ENCODE assay signal across 8 mouse cellular contexts in the genomic region with DNA sequence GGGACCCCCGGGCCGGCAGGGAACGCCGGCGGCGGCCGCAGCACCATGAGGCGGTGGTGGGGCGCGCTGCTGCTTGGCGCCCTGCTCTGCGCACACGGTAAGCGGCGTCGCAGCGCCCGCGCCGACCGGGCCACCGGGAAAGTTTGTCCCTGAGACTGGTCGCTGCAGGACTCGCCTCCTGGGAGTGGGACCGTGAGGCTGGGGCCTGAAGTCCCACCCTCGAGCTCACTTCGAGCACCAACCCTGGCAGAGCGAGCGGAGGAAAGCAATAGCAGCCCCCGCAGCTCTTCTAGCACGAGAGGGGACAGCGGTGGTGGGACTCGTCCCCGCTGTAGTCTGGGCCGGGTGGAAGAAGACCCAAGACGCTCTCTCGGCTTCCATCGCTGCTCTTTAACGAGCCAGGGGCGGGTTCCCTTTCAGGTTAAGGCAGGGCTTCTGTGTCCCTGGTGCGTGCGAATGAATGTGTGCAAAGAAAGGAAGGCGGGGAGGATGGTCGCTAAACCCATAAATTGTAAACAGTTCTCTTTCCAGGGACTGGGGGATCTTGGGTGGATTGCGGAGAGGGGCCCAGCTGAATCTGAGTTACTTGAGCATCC. TPM values are rescaled to one million over a fixed set of nuclear protein-coding genes. Genes with fewer than 3 reads are reported as not detected.
A peak's percentile ranks its signal among the peaks of the same experiment; 100 is the strongest.
DNase-seq lines count a peak whose midpoint lies in the region; ATAC-seq and TF ChIP-seq lines count a peak whose summit lies in the region.

No protein-coding gene starts in this region.

- DNase-seq in gastrocnemius, adult 2 months = no peak
- DNase-seq in gastrocnemius, postnatal 25 days = no peak
- no peak for DNase-seq in CH12.LX (ENCODE audit: extremely low read depth)
- peak; percentile 76 for DNase-seq in embryo, embryonic 11 days
- DNase-seq in cerebellum, adult 11-12 months = no peak

- H3K9me3 ChIP-seq in CH12.LX (replicated peaks; ENCODE audit: low read length) = peaks cover 7% of the 10 kb centered on the region
- no peaks in the 10 kb centered on the region for H3K9me3 ChIP-seq in hindbrain, embryonic 13.5 days
- H3K9me3 ChIP-seq in lung, embryonic 16.5 days (ENCODE audit: control insufficient read depth, low read length) = peaks cover 4% of the 10 kb centered on the region; the same call in 1 of the 2 replicates
- no peaks in the 10 kb centered on the region for H3K9me3 ChIP-seq in stomach, embryonic 15.5 days

- H3K27ac ChIP-seq in gastrocnemius, adult 2 months = peak overlapping the region; percentile 91
- H3K27ac ChIP-seq in CH12.LX (ENCODE audit: insufficient read depth, low read depth) = no peak overlapping the region; the same call in 1 of the 2 replicates
- H3K27ac ChIP-seq in hindbrain, embryonic 13.5 days = peak overlapping the region; percentile 77
- peak overlapping the region; percentile 98 for H3K27ac ChIP-seq in lung, embryonic 16.5 days (ENCODE audit: low read length)
- peak overlapping the region; percentile 93 for H3K27ac ChIP-seq in stomach, embryonic 15.5 days

- TF ChIP-seq RAD21 in CH12.LX (IDR thresholded peaks at IDR 0.05; ENCODE audit: low read depth, low read length) = no peak

- no peak for TF ChIP-seq POLR2A in CH12.LX (IDR thresholded peaks at IDR 0.05; ENCODE audit: low read depth, low read length)

- dilution Hi-C loops in CH12.LX (cut with MboI; ENCODE audit: extremely low pct_ligation_motif_present, extremely low pct_unique_long_range_greater_than_20kb, low sequenced_read_pairs) = no loop called here

- H3K9ac ChIP-seq in CH12.LX (ENCODE audit: insufficient read depth, low read depth) = peak overlapping the region; percentile 34; the same call in 1 of the 2 replicates
- peak overlapping the region; percentile 80 for H3K9ac ChIP-seq in hindbrain, embryonic 13.5 days
- peak overlapping the region; percentile 95 for H3K9ac ChIP-seq in lung, embryonic 16.5 days (ENCODE audit: low read length)
- H3K9ac ChIP-seq in stomach, embryonic 15.5 days = peak overlapping the region; percentile 85

- WGBS in hindbrain, embryonic 13.5 days = 0% methylated on average over 45 of the region's 45 CpGs
- WGBS in lung, embryonic 16.5 days = under 1% methylated on average over 45 of the region's 45 CpGs
- under 1% methylated on average over 45 of the region's 45 CpGs for WGBS in stomach, embryonic 15.5 days

- peaks cover 5 to 61% of the 10 kb centered on the region in 2 experiments for H3K4me1 ChIP-seq in CH12.LX (ENCODE audit: control insufficient read depth in 1 of 2, insufficient read depth in 2 of 2)
- H3K4me1 ChIP-seq in hindbrain, embryonic 13.5 days (replicated peaks) = peaks cover 46% of the 10 kb centered on the region
- H3K4me1 ChIP-seq in lung, embryonic 16.5 days (replicated peaks; ENCODE audit: control insufficient read depth, insufficient read depth, low read length) = peaks cover 47% of the 10 kb centered on the region
- peaks cover 27% of the 10 kb centered on the region for H3K4me1 ChIP-seq in stomach, embryonic 15.5 days

- TF ChIP-seq CTCF in gastrocnemius, adult 2 months (IDR thresholded peaks at IDR 0.05) = no peak
- no peak for TF ChIP-seq CTCF in CH12.LX (conservative IDR thresholded peaks at IDR 0.05 in 1 of 2, IDR thresholded peaks at IDR 0.05 in 1 of 2; ENCODE audit: low read depth in 2 of 2, low read length in 2 of 2)

- H3K79me2 ChIP-seq in CH12.LX (replicated peaks; ENCODE audit: control insufficient read depth, extremely low read depth, insufficient read depth, poor library complexity, severe bottlenecking) = no peaks in the 10 kb centered on the region

- TF ChIP-seq EP300 in CH12.LX (IDR thresholded peaks at IDR 0.05; ENCODE audit: low read length) = no peak

- peak overlapping the region; percentile 90 for H3K4me2 ChIP-seq in CH12.LX (ENCODE audit: insufficient read depth, low read depth, poor library complexity, severe bottlenecking)
- peak overlapping the region; percentile 98 for H3K4me2 ChIP-seq in hindbrain, embryonic 13.5 days
- H3K4me2 ChIP-seq in lung, embryonic 16.5 days (ENCODE audit: low read depth, low read length) = peak overlapping the region; percentile 74
- H3K4me2 ChIP-seq in stomach, embryonic 15.5 days = peak overlapping the region; percentile 91

- H3K4me3 ChIP-seq in gastrocnemius, adult 2 months = peak overlapping the region; percentile 87
- peak overlapping the region; percentile 62 to 68 (median 65) for H3K4me3 ChIP-seq in CH12.LX (replicated peaks in 1 of 3; ENCODE audit: low read depth in 2 of 3, low read length in 2 of 3, poor library complexity in 1 of 3)
- peak overlapping the region; percentile 67 for H3K4me3 ChIP-seq in hindbrain, embryonic 13.5 days
- H3K4me3 ChIP-seq in lung, embryonic 16.5 days (ENCODE audit: low read length) = peak overlapping the region; percentile 90
- H3K4me3 ChIP-seq in stomach, embryonic 15.5 days (replicated peaks) = peak overlapping the region; percentile 78

- in situ Hi-C loops in CH12.LX (cut with MboI; ENCODE audit: low pct_ligation_motif_present, low pct_unique_long_range_greater_than_20kb, low sequenced_read_pairs) = no loop called here

- H3K36me3 ChIP-seq in CH12.LX (replicated peaks in 1 of 2; ENCODE audit: control insufficient read depth in 1 of 2, insufficient read depth in 1 of 2, low read length in 1 of 2) = no peaks in the 10 kb centered on the region
- no peaks in the 10 kb centered on the region for H3K36me3 ChIP-seq in hindbrain, embryonic 13.5 days
- H3K36me3 ChIP-seq in lung, embryonic 16.5 days (ENCODE audit: control insufficient read depth, insufficient read depth, low read length) = no peaks in the 10 kb centered on the region
- no peaks in the 10 kb centered on the region for H3K36me3 ChIP-seq in stomach, embryonic 15.5 days

- ATAC-seq in hindbrain, embryonic 13.5 days (ENCODE audit: low FRiP score) = peak; percentile 54
- peak; percentile 35 for ATAC-seq in lung, embryonic 16.5 days (ENCODE audit: low read depth)
- ATAC-seq in stomach, embryonic 15.5 days (ENCODE audit: insufficient read depth, low FRiP score, low read depth) = peak; percentile 51

- H3K27me3 ChIP-seq in CH12.LX (replicated peaks) = peaks cover 49% of the 10 kb centered on the region
- peaks cover 14% of the 10 kb centered on the region for H3K27me3 ChIP-seq in hindbrain, embryonic 13.5 days
- H3K27me3 ChIP-seq in lung, embryonic 16.5 days (ENCODE audit: control insufficient read depth, insufficient read depth, low read depth, low read length) = no peaks in the 10 kb centered on the region
- H3K27me3 ChIP-seq in stomach, embryonic 15.5 days (replicated peaks) = no peaks in the 10 kb centered on the region

- intact Hi-C loops in gastrocnemius, adult 2 months (cut with DNase I) = loop anchor here (2.0 kb wide), 1 partner anchor 23 kb away; no protein-coding TSS in a partner anchor

TF ChIP-seq in CH12.LX, 34 proteins besides CTCF, POLR2A, EP300 and RAD21:
- TF ChIP-seq BHLHE40 (IDR thresholded peaks at IDR 0.05; ENCODE audit: low read depth, low read length) = 0 out of 2 replicates have a peak, but pooled peaks have one; percentile 3
- TF ChIP-seq IRF4 (IDR thresholded peaks at IDR 0.05; ENCODE audit: low read depth, low read length) = no peak
TF ChIP-seq in CH12.LX: peak in this region for 1.

RNA-seq across cellular contexts. Expression of gene Lrp4, which starts 0.4 kb away (rescaled TPM):
- total RNA-seq in gastrocnemius, adult 2 months (2021) = 10 to 100 TPM in 1 of 2 experiments, 1 to 10 TPM in 1; 7.8 to 10.2 TPM
- 10 to 100 TPM in 1 of 2 experiments, 1 to 10 TPM in 1; 8.9 to 12.1 TPM for total RNA-seq in gastrocnemius, postnatal 25 days (2021)
- 2.5 and 5.9 TPM in 2 replicates for total RNA-seq in CH12.LX (2012; rRNA removed)
- total RNA-seq in CH12.LX (2014; rRNA removed) = 0.78 and 0.91 TPM in 2 replicates
- 0.72 and 1.0 TPM in 2 replicates for polyA plus RNA-seq in CH12.LX (2012; ENCODE audit: insufficient read length, low read depth)
- 4.3 and 5.0 TPM in 2 replicates for polyA plus RNA-seq in hindbrain, embryonic 13.5 days (2015; fragmentation: Nextera tagmentation; extraction: Ambion mirVana)
- polyA plus RNA-seq in lung, embryonic 16.5 days (2015; fragmentation: Nextera tagmentation; extraction: Ambion mirVana) = 13.9 and 15.4 TPM in 2 replicates
- polyA plus RNA-seq in stomach, embryonic 15.5 days (2015; fragmentation: Nextera tagmentation; extraction: Ambion mirVana) = 6.3 and 6.5 TPM in 2 replicates

RNA-seq across cellular contexts. Expression of gene 1110051M20Rik, which starts 13.2 kb away (rescaled TPM):
- total RNA-seq in gastrocnemius, adult 2 months (2021) = 10 to 100 TPM; 13.4 to 20.0 TPM
- total RNA-seq in gastrocnemius, postnatal 25 days (2021) = 10 to 100 TPM; 12.6 to 13.6 TPM
- total RNA-seq in CH12.LX (2012; rRNA removed) (23.3 and 26.2 TPM in 2 replicates), CH12.LX (2014; rRNA removed) (28.7 and 34.0 TPM in 2 replicates)
- polyA plus RNA-seq in CH12.LX (2012; ENCODE audit: insufficient read length, low read depth) = 19.5 and 21.1 TPM in 2 replicates
- 147 and 155 TPM in 2 replicates for polyA plus RNA-seq in hindbrain, embryonic 13.5 days (2015; fragmentation: Nextera tagmentation; extraction: Ambion mirVana)
- 69.4 and 72.2 TPM in 2 replicates for polyA plus RNA-seq in lung, embryonic 16.5 days (2015; fragmentation: Nextera tagmentation; extraction: Ambion mirVana)
- 39.0 and 42.4 TPM in 2 replicates for polyA plus RNA-seq in stomach, embryonic 15.5 days (2015; fragmentation: Nextera tagmentation; extraction: Ambion mirVana)

Comparison
In these comparisons a context has a peak if more than half of its experiments do, and no peak if none do; other contexts are left out.
1. H3K9ac ChIP-seq: peak in every context shown above with its lines; median percentile 95 in lung, embryonic 16.5 days; 85 in stomach, embryonic 15.5 days; 80 in hindbrain, embryonic 13.5 days; 34 in CH12.LX.